Comparison of ENCODE assay signal across 9 mouse cellular contexts in the genomic region with DNA sequence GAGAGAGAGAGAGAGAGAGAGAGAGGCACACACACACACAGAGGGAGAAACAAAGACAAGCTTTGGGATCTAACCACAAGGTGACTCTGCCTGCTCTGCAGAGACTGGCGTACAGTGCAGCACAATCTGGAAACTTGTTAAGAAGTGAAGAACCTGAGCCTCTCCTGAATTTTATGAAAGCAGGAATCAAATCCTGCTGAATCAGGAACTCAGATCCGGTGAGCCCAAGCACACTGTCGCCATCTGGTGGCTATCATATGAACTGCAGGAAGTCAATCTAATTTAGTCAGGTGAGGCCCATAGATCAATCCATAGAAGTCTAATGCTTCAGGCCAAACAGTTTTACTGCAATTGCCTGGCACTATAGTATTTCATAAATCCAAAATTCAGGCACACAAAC. TPM values are rescaled to one million over a fixed set of nuclear protein-coding genes. Genes with fewer than 3 reads are reported as not detected.
DNase-seq lines count a peak whose midpoint lies in the region; ATAC-seq and TF ChIP-seq lines count a peak whose summit lies in the region.
"Had no signal": no experiment of that assay in that cellular context is flagged by ENCODE, and none has a peak within 500 bp of the region (broad histone marks: within the 10 kb centered on the region; RNA-seq: fewer than 3 reads in every experiment).

No protein-coding gene starts in this region.

- no peaks in the 10 kb centered on the region for H3K4me1 ChIP-seq in embryonic fibroblast, embryonic 13.5 days (ENCODE audit: control insufficient read depth, insufficient read depth, low read length)
- H3K4me1 ChIP-seq: megakaryocyte, embryonic 14.5 days had no signal

- no peak for TF ChIP-seq POLR2A in embryonic fibroblast, embryonic 13.5 days (IDR thresholded peaks at IDR 0.05; ENCODE audit: low read depth, low read length)

- peak; percentile 26 for DNase-seq in gastrocnemius, postnatal 10 days
- DNase-seq in gastrocnemius, adult 8-10 months (ENCODE audit: low spot score in 2 of 2) = no peak
- peak; percentile 64 for DNase-seq in A20 (ENCODE audit: low read depth, low spot score)
- DNase-seq in adrenal gland, postnatal 10 days = peak; percentile 64
- DNase-seq in layer of hippocampus, adult 11-12 months (ENCODE audit: low spot score) = peak; percentile 58
- peak; percentile 65 for DNase-seq in testis, postnatal 10 days (ENCODE audit: low spot score)

- no peak overlapping the region for H3K4me3 ChIP-seq in embryonic fibroblast, embryonic 13.5 days (ENCODE audit: insufficient read depth, low read length)
- H3K4me3 ChIP-seq: megakaryocyte, embryonic 14.5 days had no signal

- H3K27ac ChIP-seq in embryonic fibroblast, embryonic 13.5 days (ENCODE audit: insufficient read depth, low read length) = no peak overlapping the region

- peak; percentile 98 for ATAC-seq in megakaryocyte progenitor cell, adult 5-6 weeks (replicated peaks; ENCODE audit: poor library complexity)

- peak; percentile 75; the same call in 1 of the 2 replicates for TF ChIP-seq CTCF in embryonic fibroblast, embryonic 13.5 days (IDR thresholded peaks at IDR 0.05; ENCODE audit: borderline replicate concordance, insufficient read depth, low read length)

RNA-seq across cellular contexts. Expression of a gene that starts 5.8 kb away (rescaled TPM):
- total RNA-seq in gastrocnemius, postnatal 10 days (2021) = not detected
- total RNA-seq in gastrocnemius, adult 8-10 months (2022) = not detected
- not detected for total RNA-seq in adrenal gland, postnatal 10 days (2021)
- polyA plus RNA-seq in embryonic fibroblast, embryonic 13.5 days (2011; ENCODE audit: insufficient read length, low read depth, missing spikeins) = not detected in 2 replicates
- total RNA-seq in megakaryocyte progenitor cell, adult 5-6 weeks (2015) = not detected in 2 replicates
- total RNA-seq in megakaryocyte progenitor cell, adult 5-6 weeks (2017) = not detected in 2 replicates

RNA-seq across cellular contexts. Expression of a gene that starts 51.9 kb away (rescaled TPM):
- not detected for total RNA-seq in gastrocnemius, postnatal 10 days (2021)
- total RNA-seq in gastrocnemius, adult 8-10 months (2022) = under 1 TPM in 2 of 4 experiments, not detected in 2; 0.08 to 0.18 TPM
- not detected for total RNA-seq in adrenal gland, postnatal 10 days (2021)
- polyA plus RNA-seq in embryonic fibroblast, embryonic 13.5 days (2011; ENCODE audit: insufficient read length, low read depth, missing spikeins) = not detected in 2 replicates
- not detected in 2 replicates for total RNA-seq in megakaryocyte progenitor cell, adult 5-6 weeks (2015)
- total RNA-seq in megakaryocyte progenitor cell, adult 5-6 weeks (2017) = not detected in 2 replicates

Comparison
In these comparisons a context has a peak if more than half of its experiments do, and no peak if none do; other contexts are left out.
1. DNase-seq: peak in gastrocnemius, postnatal 10 days (single experiment), A20 (single experiment), adrenal gland, postnatal 10 days (single experiment), layer of hippocampus, adult 11-12 months (single experiment) and testis, postnatal 10 days (single experiment); none in gastrocnemius, adult 8-10 months (0 of 2).